Mouse (Mus musculus): Measurements from ENCODE around the gene Cntn4. TPM values are rescaled to one million over a fixed set of nuclear protein-coding genes. Genes with fewer than 3 reads are reported as not detected.

The Cntn4 gene
- polyA plus RNA-seq, 2 experiments: 0.02 TPM; not detected in 1

DNA sequence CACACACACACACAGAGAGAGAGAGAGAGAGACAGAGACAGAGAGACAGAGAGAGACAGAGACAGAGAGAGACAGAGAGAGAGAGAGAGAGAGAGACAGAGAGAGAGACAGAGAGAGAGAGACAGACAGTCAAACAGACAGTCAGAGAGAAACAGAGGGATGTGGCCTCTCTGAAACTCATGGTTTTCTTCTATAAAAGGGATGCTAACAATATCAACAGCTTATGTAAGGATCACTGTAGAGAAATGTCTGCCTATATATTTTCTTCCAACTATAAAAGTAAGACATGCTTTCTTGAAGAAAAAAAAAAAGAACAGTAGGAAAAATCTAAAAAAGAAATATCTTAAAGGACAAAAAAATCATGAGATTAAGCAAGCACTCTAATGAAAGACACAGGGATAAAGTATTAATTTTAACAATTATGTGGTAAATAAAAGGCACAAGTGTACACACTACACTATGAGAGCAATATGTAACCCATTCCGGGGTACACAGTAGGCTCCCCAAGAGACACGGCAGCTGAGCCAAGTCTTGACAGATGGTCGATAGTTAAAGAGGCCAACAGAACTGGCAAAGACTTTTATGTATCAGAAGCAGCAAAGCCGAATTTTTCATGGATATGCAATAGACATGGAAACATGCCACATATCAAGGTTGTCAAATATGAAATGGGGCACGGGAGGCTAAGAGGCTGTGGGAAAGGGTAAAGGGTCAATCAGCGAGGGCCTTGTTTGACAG lies 704.0 kb downstream of the Cntn4 start:
- H3K27me3 ChIP-seq (ENCODE audit: control insufficient read depth, insufficient read depth, low read length): no peaks in the 10 kb centered on the region
- ATAC-seq (ENCODE audit: insufficient read depth): no peak
- H3K4me1 ChIP-seq (replicated peaks; ENCODE audit: control insufficient read depth in 2 of 2, insufficient read depth in 2 of 2, low read length in 1 of 2): no peaks in the 10 kb centered on the region
- H3K9ac ChIP-seq (replicated peaks): no peak overlapping the region
- H3K4me3 ChIP-seq (ENCODE audit: insufficient read depth in 1 of 2, low read depth in 2 of 2, low read length in 2 of 2): no peak overlapping the region
- no peak for TF ChIP-seq EP300 (IDR thresholded peaks at IDR 0.05; ENCODE audit: low read depth)
- TF ChIP-seq CTCF (IDR thresholded peaks at IDR 0.05; ENCODE audit: low read depth): no peak
- no peaks in the 10 kb centered on the region for H3K36me3 ChIP-seq (replicated peaks; ENCODE audit: control insufficient read depth, insufficient read depth, low read depth)
- 55% methylated on average over 6 of the region's 6 CpGs for WGBS (ENCODE audit: insufficient replicate concordance)
- DNase-seq (ENCODE audit: low read depth in 3 of 3, low spot score in 3 of 3): no peak
- H3K27ac ChIP-seq: no peak overlapping the region
- H3K9me3 ChIP-seq (ENCODE audit: control insufficient read depth, low read length): no peaks in the 10 kb centered on the region
- H3K4me2 ChIP-seq (ENCODE audit: low read depth): no peak overlapping the region

DNA sequence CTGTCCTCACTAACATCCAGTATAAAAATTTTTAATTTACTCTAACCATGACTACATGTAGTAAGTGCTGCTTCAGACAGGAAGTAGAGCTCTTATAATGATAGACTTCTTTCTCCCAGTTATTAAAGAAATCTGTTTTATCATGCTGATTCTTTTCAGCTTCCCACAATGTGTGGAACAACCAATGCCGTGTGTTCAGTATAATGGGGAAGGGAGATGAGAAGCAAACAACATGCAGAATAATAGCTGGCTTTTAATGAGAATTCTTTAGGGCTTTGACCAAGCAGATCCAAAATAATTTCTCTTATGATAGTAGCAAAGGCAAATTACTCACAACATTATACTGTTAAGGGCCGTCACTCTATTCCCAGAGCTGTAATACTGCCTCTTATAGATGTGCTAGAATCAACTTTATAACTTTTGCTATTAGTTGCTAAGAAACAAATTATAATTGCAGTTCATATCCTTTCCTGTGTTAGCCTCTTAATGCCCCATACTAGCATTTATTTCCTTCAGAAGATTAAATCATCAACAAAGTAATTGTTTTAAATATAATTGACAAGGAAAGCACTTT lies 710.5 kb downstream of the Cntn4 start:
- no peak for TF ChIP-seq CTCF (IDR thresholded peaks at IDR 0.05; ENCODE audit: low read depth)
- TF ChIP-seq EP300 (IDR thresholded peaks at IDR 0.05; ENCODE audit: low read depth): no peak
- Histone ChIP-seq H3K27me3 (ENCODE audit: control insufficient read depth, insufficient read depth, low read length) (no peaks in the 10 kb centered on the region), H3K9me3 (ENCODE audit: control insufficient read depth, low read length) (no peaks in the 10 kb centered on the region), H3K4me2 (ENCODE audit: low read depth) (no peak overlapping the region), H3K27ac (no peak overlapping the region), H3K9ac (replicated peaks) (no peak overlapping the region), H3K4me1 (replicated peaks; ENCODE audit: control insufficient read depth in 2 of 2, insufficient read depth in 2 of 2, low read length in 1 of 2) (no peaks in the 10 kb centered on the region), H3K36me3 (replicated peaks; ENCODE audit: control insufficient read depth, insufficient read depth, low read depth) (no peaks in the 10 kb centered on the region), H3K4me3 (ENCODE audit: insufficient read depth in 1 of 2, low read depth in 2 of 2, low read length in 2 of 2) (no peak overlapping the region)
- ATAC-seq (ENCODE audit: insufficient read depth) (no peak), DNase-seq (ENCODE audit: low read depth in 3 of 3, low spot score in 3 of 3) (no peak)
- WGBS (ENCODE audit: insufficient replicate concordance): 58% methylated on average over 2 of the region's 2 CpGs

DNA sequence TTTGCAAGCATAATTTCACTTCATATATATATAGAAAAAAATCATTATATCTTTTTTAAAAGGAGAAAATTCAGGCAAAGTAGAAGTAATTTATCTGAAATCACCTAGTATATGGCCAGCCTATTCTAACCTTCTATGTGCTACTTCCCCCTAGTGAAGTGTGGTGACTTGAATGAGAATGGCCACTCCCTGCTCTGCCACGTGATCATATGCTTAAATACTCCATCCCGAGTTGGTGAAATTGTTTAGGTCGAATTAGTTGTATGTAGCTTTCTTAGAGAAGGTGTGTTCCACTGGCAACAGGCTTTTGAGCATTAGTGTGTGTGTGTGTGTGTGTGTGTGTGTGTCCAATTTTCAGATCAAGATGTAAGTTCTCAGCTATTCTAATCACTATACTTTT lies 730.6 kb downstream of the Cntn4 start:
- H3K4me2 ChIP-seq (ENCODE audit: low read depth): no peak overlapping the region
- H3K27me3 ChIP-seq (ENCODE audit: control insufficient read depth, insufficient read depth, low read length): no peaks in the 10 kb centered on the region
- H3K4me1 ChIP-seq (replicated peaks; ENCODE audit: control insufficient read depth in 2 of 2, insufficient read depth in 2 of 2, low read length in 1 of 2): no peaks in the 10 kb centered on the region
- no peaks in the 10 kb centered on the region for H3K9me3 ChIP-seq (ENCODE audit: control insufficient read depth, low read length)
- H3K36me3 ChIP-seq (replicated peaks; ENCODE audit: control insufficient read depth, insufficient read depth, low read depth): no peaks in the 10 kb centered on the region
- DNase-seq (ENCODE audit: low read depth in 3 of 3, low spot score in 3 of 3): no peak
- no peak for ATAC-seq (ENCODE audit: insufficient read depth)
- H3K4me3 ChIP-seq (ENCODE audit: insufficient read depth in 1 of 2, low read depth in 2 of 2, low read length in 2 of 2): no peak overlapping the region
- 49% methylated on average over 3 of the region's 3 CpGs for WGBS (ENCODE audit: insufficient replicate concordance)
- H3K27ac ChIP-seq: no peak overlapping the region
- no peak for TF ChIP-seq EP300 (IDR thresholded peaks at IDR 0.05; ENCODE audit: low read depth)
- TF ChIP-seq CTCF (IDR thresholded peaks at IDR 0.05; ENCODE audit: low read depth): no peak
- no peak overlapping the region for H3K9ac ChIP-seq (replicated peaks)

DNA sequence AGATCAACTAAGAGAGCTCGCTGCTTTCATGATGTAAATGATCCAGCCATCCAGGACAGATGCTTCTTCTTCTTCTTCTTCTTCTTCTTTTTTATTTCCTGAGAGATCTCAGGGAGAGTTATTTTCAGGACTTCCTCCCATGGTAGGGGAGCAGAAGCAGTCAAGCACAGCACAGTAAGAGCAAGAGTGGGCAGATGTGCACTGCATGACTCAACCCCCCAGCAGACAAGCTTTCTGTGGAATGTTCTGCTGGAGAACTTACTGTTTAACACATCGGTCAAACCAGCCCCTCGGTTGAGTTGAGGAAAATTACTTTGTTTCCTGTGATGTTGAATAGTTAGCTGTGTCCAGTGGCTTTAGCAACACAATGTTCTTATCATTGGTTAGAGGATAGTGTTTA lies 731.2 kb downstream of the Cntn4 start:
- no peaks in the 10 kb centered on the region for H3K27me3 ChIP-seq (ENCODE audit: control insufficient read depth, insufficient read depth, low read length)
- no peaks in the 10 kb centered on the region for H3K4me1 ChIP-seq (replicated peaks; ENCODE audit: control insufficient read depth in 2 of 2, insufficient read depth in 2 of 2, low read length in 1 of 2)
- H3K4me3 ChIP-seq (ENCODE audit: insufficient read depth in 1 of 2, low read depth in 2 of 2, low read length in 2 of 2): no peak overlapping the region
- no peak overlapping the region for H3K4me2 ChIP-seq (ENCODE audit: low read depth)
- no peaks in the 10 kb centered on the region for H3K36me3 ChIP-seq (replicated peaks; ENCODE audit: control insufficient read depth, insufficient read depth, low read depth)
- no peak overlapping the region for H3K27ac ChIP-seq
- no peaks in the 10 kb centered on the region for H3K9me3 ChIP-seq (ENCODE audit: control insufficient read depth, low read length)
- DNase-seq (ENCODE audit: low read depth in 3 of 3, low spot score in 3 of 3) (no peak), ATAC-seq (ENCODE audit: insufficient read depth) (no peak)
- 52% methylated on average over 3 of the region's 3 CpGs for WGBS (ENCODE audit: insufficient replicate concordance)
- no peak overlapping the region for H3K9ac ChIP-seq (replicated peaks)
- TF ChIP-seq EP300 (IDR thresholded peaks at IDR 0.05; ENCODE audit: low read depth) (no peak), CTCF (IDR thresholded peaks at IDR 0.05; ENCODE audit: low read depth) (no peak)

DNA sequence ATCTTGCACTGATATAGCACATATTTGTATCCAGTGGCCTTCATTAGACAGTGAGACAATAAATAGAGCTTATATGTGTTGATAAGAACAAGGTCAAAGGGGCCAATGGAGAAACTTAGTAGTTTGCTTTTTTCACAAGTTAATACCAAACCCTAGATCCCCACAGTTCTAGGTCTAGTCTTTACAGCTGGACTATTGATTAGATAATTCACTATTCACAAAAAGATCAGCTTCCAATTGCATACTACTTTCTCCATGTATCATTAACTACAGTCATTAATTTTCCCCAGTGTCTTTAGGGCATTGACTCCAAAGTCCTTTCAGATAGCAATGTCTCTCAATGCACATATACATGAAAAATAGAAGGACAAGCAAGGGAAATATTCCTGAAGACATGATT lies 745.5 kb downstream of the Cntn4 start:
- H3K4me3 ChIP-seq (ENCODE audit: insufficient read depth in 1 of 2, low read depth in 2 of 2, low read length in 2 of 2): no peak overlapping the region
- no peak overlapping the region for H3K9ac ChIP-seq (replicated peaks)
- no peaks in the 10 kb centered on the region for H3K36me3 ChIP-seq (replicated peaks; ENCODE audit: control insufficient read depth, insufficient read depth, low read depth)
- DNase-seq (ENCODE audit: low read depth in 3 of 3, low spot score in 3 of 3) (no peak), ATAC-seq (ENCODE audit: insufficient read depth) (no peak)
- no peak overlapping the region for H3K4me2 ChIP-seq (ENCODE audit: low read depth)
- H3K9me3 ChIP-seq (ENCODE audit: control insufficient read depth, low read length): no peaks in the 10 kb centered on the region
- H3K4me1 ChIP-seq (replicated peaks; ENCODE audit: control insufficient read depth in 2 of 2, insufficient read depth in 2 of 2, low read length in 1 of 2): no peaks in the 10 kb centered on the region
- no peak for TF ChIP-seq EP300 (IDR thresholded peaks at IDR 0.05; ENCODE audit: low read depth)
- no peak for TF ChIP-seq CTCF (IDR thresholded peaks at IDR 0.05; ENCODE audit: low read depth)
- H3K27me3 ChIP-seq (ENCODE audit: control insufficient read depth, insufficient read depth, low read length): no peaks in the 10 kb centered on the region
- H3K27ac ChIP-seq: no peak overlapping the region

Data from liver, embryonic 14.5 days (tissue).